Mouse (Mus musculus): ENCODE measurements around the gene Ccdc24. TPM values are rescaled to one million over a fixed set of nuclear protein-coding genes. Genes with fewer than 3 reads are reported as not detected.

The Ccdc24 gene
- polyA plus RNA-seq, 1 experiment from 2014 or later: 2.0 TPM

Other genes starting within 250 kb of the Ccdc24 start
- 56.1 and 57.3 TPM in 2 replicates for gene Dmap1, start 190.3 kb downstream of the Ccdc24 start, polyA plus RNA-seq (2015; fragmentation: Nextera tagmentation; extraction: Ambion mirVana)
- not detected in 2 replicates for gene Gm12845, start 148.1 kb downstream of the Ccdc24 start, polyA plus RNA-seq (2015; fragmentation: Nextera tagmentation; extraction: Ambion mirVana)
- gene Klf17, start 106.9 kb downstream of the Ccdc24 start, polyA plus RNA-seq (2015; fragmentation: Nextera tagmentation; extraction: Ambion mirVana): not detected in 2 replicates
- gene Slc6a9, start 38.1 kb downstream of the Ccdc24 start, polyA plus RNA-seq (2015; fragmentation: Nextera tagmentation; extraction: Ambion mirVana): 9.1 and 9.2 TPM in 2 replicates
- gene B4galt2, start 10.9 kb upstream of the Ccdc24 start, polyA plus RNA-seq (2015; fragmentation: Nextera tagmentation; extraction: Ambion mirVana): 10.6 and 12.0 TPM in 2 replicates
- 180 and 204 TPM in 2 replicates for gene Atp6v0b, start 14.8 kb upstream of the Ccdc24 start, polyA plus RNA-seq (2015; fragmentation: Nextera tagmentation; extraction: Ambion mirVana)
- 16.2 and 17.9 TPM in 2 replicates for gene Dph2, start 19.5 kb upstream of the Ccdc24 start, polyA plus RNA-seq (2015; fragmentation: Nextera tagmentation; extraction: Ambion mirVana)
- gene Ipo13, start 42.4 kb upstream of the Ccdc24 start, polyA plus RNA-seq (2015; fragmentation: Nextera tagmentation; extraction: Ambion mirVana): 41.5 and 44.4 TPM in 2 replicates
- gene Artn, start 57.2 kb upstream of the Ccdc24 start, polyA plus RNA-seq (2015; fragmentation: Nextera tagmentation; extraction: Ambion mirVana): 3.2 and 3.7 TPM in 2 replicates

Data from lung, embryonic 16.5 days (tissue).